Mouse (Mus musculus): ENCODE data around the gene Rtn4r. TPM values are rescaled to one million over a fixed set of nuclear protein-coding genes. Genes with fewer than 3 reads are reported as not detected.

Gene Rtn4r
- total and polyA plus RNA-seq, 3 experiments, result not detected

DNA sequence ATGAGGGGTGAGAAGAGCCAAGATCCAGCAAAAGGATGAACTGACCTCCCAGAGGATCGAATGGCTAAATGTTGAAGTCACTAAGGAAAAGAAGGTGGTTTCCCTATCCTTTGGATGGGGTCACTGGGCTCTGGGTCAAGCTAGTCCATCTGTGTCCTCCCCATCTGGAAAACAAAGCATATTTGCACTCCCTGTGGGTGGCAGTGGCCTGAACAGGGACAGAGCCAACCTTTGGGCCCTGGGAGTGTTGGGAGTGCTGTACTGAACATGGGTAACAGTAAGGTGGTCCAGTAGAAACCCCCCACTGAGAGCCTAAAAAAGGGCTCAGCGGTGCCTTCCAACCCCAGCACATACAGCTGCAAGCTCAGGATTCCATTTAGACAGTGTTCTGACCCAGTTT is 4.7 kb upstream of the Rtn4r start:
- in situ Hi-C loops (cut with MboI; ENCODE audit: low pct_ligation_motif_present, low pct_unique_long_range_greater_than_20kb, low sequenced_read_pairs), result loop anchor here (5.0 kb wide), 2 partner anchors 50 to 90 kb away; no protein-coding TSS in a partner anchor
- Histone ChIP-seq H3K9ac (ENCODE audit: insufficient read depth, low read depth) (no peak overlapping the region), H3K27me3 (replicated peaks) (peaks cover 84% of the 10 kb centered on the region), H3K4me2 (ENCODE audit: insufficient read depth, low read depth, poor library complexity, severe bottlenecking) (no peak overlapping the region), H3K4me1 (ENCODE audit: control insufficient read depth in 1 of 2, insufficient read depth in 2 of 2) (peaks cover 0 to under 1% of the 10 kb centered on the region in 2 experiments; a peak in 1 of 4 replicates), H3K4me3 (replicated peaks in 1 of 3; ENCODE audit: low read depth in 2 of 3, low read length in 2 of 3, poor library complexity in 1 of 3) (no peak overlapping the region), H3K36me3 (replicated peaks in 1 of 2; ENCODE audit: control insufficient read depth in 1 of 2, insufficient read depth in 1 of 2, low read length in 1 of 2) (no peaks in the 10 kb centered on the region), H3K79me2 (replicated peaks; ENCODE audit: control insufficient read depth, extremely low read depth, insufficient read depth, poor library complexity, severe bottlenecking) (no peaks in the 10 kb centered on the region), H3K9me3 (replicated peaks; ENCODE audit: low read length) (no peaks in the 10 kb centered on the region), H3K27ac (ENCODE audit: insufficient read depth, low read depth) (no peak overlapping the region)
- TF ChIP-seq JUN (IDR thresholded peaks at IDR 0.05; ENCODE audit: insufficient read depth, low read depth, low read length), result no peak
- no peak for TF ChIP-seq MEF2A (IDR thresholded peaks at IDR 0.05; ENCODE audit: borderline replicate concordance, low read depth, low read length)
- TF ChIP-seq POLR2AphosphoS2 (IDR thresholded peaks at IDR 0.05; ENCODE audit: low read depth, low read length), result no peak
- no peak for TF ChIP-seq POLR2A (IDR thresholded peaks at IDR 0.05; ENCODE audit: low read depth, low read length)
- no peak for TF ChIP-seq GABPA (IDR thresholded peaks at IDR 0.05; ENCODE audit: insufficient replicate concordance, low read depth, low read length)
- TF ChIP-seq CHD1 (IDR thresholded peaks at IDR 0.05; ENCODE audit: low read depth, low read length), result no peak
- TF ChIP-seq USF2 (conservative IDR thresholded peaks at IDR 0.05; ENCODE audit: low read depth, low read length), result no peak
- TF ChIP-seq HCFC1 (IDR thresholded peaks at IDR 0.05; ENCODE audit: low read depth, low read length), result no peak
- TF ChIP-seq ELF1 (IDR thresholded peaks at IDR 0.05; ENCODE audit: low read depth, low read length), result no peak
- TF ChIP-seq E2F4 (IDR thresholded peaks at IDR 0.05; ENCODE audit: insufficient replicate concordance, low read depth, low read length), result no peak
- no peak for TF ChIP-seq MAX (IDR thresholded peaks at IDR 0.05; ENCODE audit: low read length)
- no peak for DNase-seq (ENCODE audit: extremely low read depth)
- dilution Hi-C loops (cut with MboI; ENCODE audit: extremely low pct_ligation_motif_present, extremely low pct_unique_long_range_greater_than_20kb, low sequenced_read_pairs), result no loop called here

- H3K36me3 ChIP-seq (replicated peaks in 1 of 2; ENCODE audit: control insufficient read depth in 1 of 2, insufficient read depth in 1 of 2, low read length in 1 of 2), result no peaks in the 10 kb centered on the region
- H3K4me2 ChIP-seq (ENCODE audit: insufficient read depth, low read depth, poor library complexity, severe bottlenecking), result no peak overlapping the region
- peaks cover 0 to 3% of the 10 kb centered on the region in 2 experiments; a peak in 1 of 4 replicates for H3K4me1 ChIP-seq (ENCODE audit: control insufficient read depth in 1 of 2, insufficient read depth in 2 of 2)
- H3K9me3 ChIP-seq (replicated peaks; ENCODE audit: low read length), result no peaks in the 10 kb centered on the region
- H3K9ac ChIP-seq (ENCODE audit: insufficient read depth, low read depth), result no peak overlapping the region
- no peak for DNase-seq (ENCODE audit: extremely low read depth)
- in situ Hi-C loops (cut with MboI; ENCODE audit: low pct_ligation_motif_present, low pct_unique_long_range_greater_than_20kb, low sequenced_read_pairs), result loop anchor here (5.0 kb wide), 2 partner anchors 49 to 89 kb away; no protein-coding TSS in a partner anchor
- no peaks in the 10 kb centered on the region for H3K79me2 ChIP-seq (replicated peaks; ENCODE audit: control insufficient read depth, extremely low read depth, insufficient read depth, poor library complexity, severe bottlenecking)
- dilution Hi-C loops (cut with MboI; ENCODE audit: extremely low pct_ligation_motif_present, extremely low pct_unique_long_range_greater_than_20kb, low sequenced_read_pairs), result no loop called here
- no peak overlapping the region for H3K27ac ChIP-seq (ENCODE audit: insufficient read depth, low read depth)
- peaks cover 84% of the 10 kb centered on the region for H3K27me3 ChIP-seq (replicated peaks)
- no peak for TF ChIP-seq HCFC1 (IDR thresholded peaks at IDR 0.05; ENCODE audit: low read depth, low read length)
- no peak for TF ChIP-seq UBTF (IDR thresholded peaks at IDR 0.05; ENCODE audit: low read depth, low read length)
- no peak for TF ChIP-seq TCF12 (IDR thresholded peaks at IDR 0.05; ENCODE audit: low read depth, low read length)
- TF ChIP-seq ETS1 (conservative IDR thresholded peaks at IDR 0.05; ENCODE audit: low read depth, low read length), result no peak
- no peak for TF ChIP-seq MYC (IDR thresholded peaks at IDR 0.05; ENCODE audit: low read depth, low read length)
- TF ChIP-seq USF2 (conservative IDR thresholded peaks at IDR 0.05; ENCODE audit: low read depth, low read length), result no peak
- no peak for TF ChIP-seq EP300 (IDR thresholded peaks at IDR 0.05; ENCODE audit: low read length)
- no peak for TF ChIP-seq USF1 (IDR thresholded peaks at IDR 0.05; ENCODE audit: low read depth, low read length)
- TF ChIP-seq MAZ (IDR thresholded peaks at IDR 0.05; ENCODE audit: low read depth, low read length), result no peak
- TF ChIP-seq IRF4 (IDR thresholded peaks at IDR 0.05; ENCODE audit: low read depth, low read length), result no peak
- H3K4me3 ChIP-seq (replicated peaks in 1 of 3; ENCODE audit: low read depth in 2 of 3, low read length in 2 of 3, poor library complexity in 1 of 3), result no peak overlapping the region
Measured at GRCm38 (mm10) chr16:18123471-18123870, 4.0 kb upstream of the Rtn4r start.
